Mouse (Mus musculus): ENCODE measurements at regions not wholly inside any gene's neighbourhood (a gene's known extent, or its start where the extent isn't known, plus 50 kb on each side); places are given as distances from the start of the nearest gene placed in this dataset.
A peak's percentile ranks its signal among the peaks of the same experiment; 100 is the strongest.

DNA sequence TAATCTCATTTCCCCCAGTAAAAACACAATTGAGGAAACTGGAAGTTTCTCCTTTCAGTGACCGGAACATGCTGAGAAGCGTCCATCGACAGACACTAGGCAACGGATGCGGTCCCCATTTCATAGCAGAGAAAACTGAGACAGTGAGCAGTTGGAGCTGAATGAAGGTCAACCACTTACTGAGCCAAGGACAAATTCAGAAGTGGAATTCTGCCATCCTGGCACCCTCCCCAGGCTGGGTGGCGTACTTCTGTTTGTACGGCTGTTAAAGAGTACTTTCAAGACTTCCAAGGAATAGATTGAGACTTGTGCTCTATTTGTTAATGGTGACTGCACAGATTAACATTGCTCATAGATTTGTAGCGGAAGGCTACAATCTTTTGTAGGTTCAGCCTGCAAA lies 54.2 kb upstream of the Bhlhe40 start:
- DNase-seq = peak; percentile 69 to 82

GRCm38 (mm10) chr6:108608308-108608707 lies 52.1 kb upstream of the Bhlhe40 start:
- no peak for DNase-seq

Measured in kidney, postnatal 36 days (tissue).